Mouse (Mus musculus) olfactory bulb, adult 2 months (tissue): ENCODE measurements at regions not wholly inside any gene's neighbourhood (a gene's known extent, or its start where the extent isn't known, plus 50 kb on each side); places are given as distances from the start of the nearest gene placed in this dataset.

ENCODE experiments used
- CTCF ChIP-seq: fragments of 200-500 bp; IDR thresholded peaks from 2 replicates; pipeline ENCODE4 v1.5.1; 2012; ENCODE audit warnings: low read depth, mild to moderate bottlenecking, low read length, moderate library complexity; ENCODE audit not compliant: insufficient read depth
- POLR2A ChIP-seq: fragments of 200-500 bp; IDR thresholded peaks from 2 replicates; pipeline ENCODE4 v1.6.1; 2012; ENCODE audit warnings: mild to moderate bottlenecking, low read depth, low read length, moderate library complexity; ENCODE audit not compliant: insufficient read depth

- TF ChIP-seq POLR2A (no peak), CTCF (no peak)
Measured at GRCm38 (mm10) chr1:90524641-90525220, 78.0 kb upstream of the Cops8 start.
